Mouse (Mus musculus) small intestine, adult 2 months (tissue): ENCODE data around the gene Timd2.

Source experiments
- CTCF ChIP-seq: fragments of 200-500 bp; IDR thresholded peaks from 2 replicates; pipeline ENCODE4 v1.5.1; 2012; ENCODE audit warnings: low read depth, mild to moderate bottlenecking, control low read depth, inconsistent platforms, low read length, moderate library complexity, mixed read lengths; ENCODE audit not compliant: insufficient replicate concordance, insufficient read length; ENCODE audit errors: extremely low read depth
- POLR2A ChIP-seq: fragments of 200-500 bp; IDR thresholded peaks from 2 replicates; pipeline ENCODE4 v1.6.1; 2012; ENCODE audit warnings: low read depth, mild to moderate bottlenecking, control low read depth, inconsistent platforms, low read length, moderate library complexity

- TF ChIP-seq POLR2A (no peak), CTCF (no peak)
Measured at GRCm38 (mm10) chr11:46682842-46683241, 24.0 kb downstream of the Timd2 start.
